Mouse (Mus musculus): ENCODE data around the gene Olfr1458. TPM values are rescaled to one million over a fixed set of nuclear protein-coding genes. Genes with fewer than 3 reads are reported as not detected.

Gene Olfr1458
- total RNA-seq (2015; ENCODE audit: low replicate concordance) (not detected in 2 replicates), total RNA-seq (2017; ENCODE audit: low replicate concordance) (not detected in 2 replicates)

DNA sequence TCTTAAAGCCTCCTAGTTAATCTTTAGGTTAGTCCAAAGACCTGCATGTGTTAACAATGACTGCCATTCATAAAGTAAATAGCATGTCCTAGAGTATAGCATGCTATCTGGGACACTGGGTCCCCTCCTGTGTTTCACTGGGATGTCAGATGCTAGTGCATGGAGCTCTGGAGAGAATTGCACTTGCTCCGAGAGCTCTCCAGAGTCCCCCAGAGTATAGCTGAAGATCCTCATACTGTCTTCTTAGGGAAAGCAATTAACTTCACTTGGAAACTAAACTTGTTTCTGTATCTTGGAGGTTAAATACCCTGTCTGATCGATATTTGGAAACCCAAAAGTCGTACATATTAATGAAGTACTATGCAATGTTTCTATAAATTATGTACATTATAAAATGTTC is at the start of gene Olfr1458:
TSS of gene Olfr1458 (minus strand) at position 101 of the 400 bp plus-strand sequence.
- ATAC-seq (replicated peaks; ENCODE audit: low FRiP score, poor library complexity, severe bottlenecking), result no peak

- no peak for ATAC-seq (replicated peaks; ENCODE audit: low FRiP score, poor library complexity, severe bottlenecking)
These were observed 42.9 kb upstream of the Olfr1458 start, which contains the start of gene Olfr1459 for GRCm38 (mm10) chr19:13149449-13149848. TSS of gene Olfr1459 (minus strand) at chr19:13149549.

- ATAC-seq (replicated peaks; ENCODE audit: low FRiP score, poor library complexity, severe bottlenecking), result no peak
These were observed 8.8 kb downstream of the Olfr1458 start, which contains the start of gene Olfr1457 for GRCm38 (mm10) chr19:13097791-13098190. TSS of gene Olfr1457 (minus strand) at chr19:13097891.

DNA sequence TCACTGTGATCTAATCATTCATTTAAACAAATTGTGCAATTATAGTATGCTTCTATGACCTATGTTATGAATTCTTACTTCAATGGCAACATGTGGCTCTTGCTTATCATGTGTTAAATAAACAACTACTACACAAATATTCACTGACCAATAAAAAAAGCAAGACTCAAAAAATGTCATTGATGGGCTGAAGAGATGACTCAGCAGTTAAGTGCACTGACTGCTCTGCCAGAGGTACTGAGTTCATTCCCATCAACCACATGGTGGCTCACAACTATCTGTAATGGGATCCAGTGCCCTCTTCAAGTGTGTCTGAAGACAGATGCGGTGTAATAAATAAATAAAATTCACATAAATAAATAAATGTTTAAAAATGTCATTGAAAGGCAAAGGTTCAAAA is 12.7 kb downstream of the Olfr1458 start:
- no peak for ATAC-seq (replicated peaks; ENCODE audit: low FRiP score, poor library complexity, severe bottlenecking)

DNA sequence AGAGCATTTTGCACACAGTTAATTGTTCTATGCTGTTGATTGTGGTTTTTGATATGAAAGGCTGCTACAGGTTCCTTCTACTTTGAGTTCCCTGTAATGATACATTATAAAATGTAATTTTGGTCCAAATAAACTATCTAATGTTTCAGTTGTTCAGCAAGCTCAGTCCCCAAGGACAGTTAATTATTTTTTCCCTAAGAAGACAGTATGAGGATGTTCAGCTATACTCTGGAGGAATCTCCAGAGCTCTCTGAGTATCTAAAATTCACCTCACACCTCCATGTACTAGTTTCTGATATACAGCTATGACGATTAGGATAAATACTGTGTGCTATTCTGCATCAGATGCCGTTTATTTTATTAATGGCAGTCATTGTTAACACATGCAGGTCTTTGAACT is 46.3 kb downstream of the Olfr1458 start, which contains the start of gene Olfr1454:
TSS of gene Olfr1454 (plus strand) at position 301 of the 400 bp plus-strand sequence.
- no peak for ATAC-seq (replicated peaks; ENCODE audit: low FRiP score, poor library complexity, severe bottlenecking)

Other genes with a start within 250 kb of the Olfr1458 start
- not detected in 2 replicates for gene Olfr1444, start 249.5 kb downstream of the Olfr1458 start, total RNA-seq (2015; ENCODE audit: low replicate concordance)
- not detected in 2 replicates for gene Olfr1444, start 249.5 kb downstream of the Olfr1458 start, total RNA-seq (2017; ENCODE audit: low replicate concordance)
- gene Olfr1445, start 222.9 kb downstream of the Olfr1458 start, total RNA-seq (2015; ENCODE audit: low replicate concordance), result not detected in 2 replicates
- gene Olfr1445, start 222.9 kb downstream of the Olfr1458 start, total RNA-seq (2017; ENCODE audit: low replicate concordance), result not detected in 2 replicates
- gene Olfr1446, start 213.3 kb downstream of the Olfr1458 start, total RNA-seq (2015; ENCODE audit: low replicate concordance), result not detected in 2 replicates
- gene Olfr1446, start 213.3 kb downstream of the Olfr1458 start, total RNA-seq (2017; ENCODE audit: low replicate concordance), result not detected in 2 replicates
- gene Olfr1447, start 203.0 kb downstream of the Olfr1458 start, total RNA-seq (2015; ENCODE audit: low replicate concordance), result not detected in 2 replicates
- not detected in 2 replicates for gene Olfr1447, start 203.0 kb downstream of the Olfr1458 start, total RNA-seq (2017; ENCODE audit: low replicate concordance)
- gene Olfr1448, start 182.4 kb downstream of the Olfr1458 start, total RNA-seq (2015; ENCODE audit: low replicate concordance), result not detected in 2 replicates
- not detected in 2 replicates for gene Olfr1448, start 182.4 kb downstream of the Olfr1458 start, total RNA-seq (2017; ENCODE audit: low replicate concordance)
- gene Olfr1449, start 175.9 kb downstream of the Olfr1458 start, total RNA-seq (2015; ENCODE audit: low replicate concordance), result not detected in 2 replicates
- not detected in 2 replicates for gene Olfr1449, start 175.9 kb downstream of the Olfr1458 start, total RNA-seq (2017; ENCODE audit: low replicate concordance)
- not detected in 2 replicates for gene Olfr1450, start 156.5 kb downstream of the Olfr1458 start, total RNA-seq (2015; ENCODE audit: low replicate concordance)
- gene Olfr1450, start 156.5 kb downstream of the Olfr1458 start, total RNA-seq (2017; ENCODE audit: low replicate concordance), result not detected in 2 replicates
- not detected in 2 replicates for gene Olfr1451, start 111.8 kb downstream of the Olfr1458 start, total RNA-seq (2015; ENCODE audit: low replicate concordance)
- gene Olfr1451, start 111.8 kb downstream of the Olfr1458 start, total RNA-seq (2017; ENCODE audit: low replicate concordance), result not detected in 2 replicates
- gene Olfr1453, start 78.4 kb downstream of the Olfr1458 start, total RNA-seq (2015; ENCODE audit: low replicate concordance), result not detected in 2 replicates
- gene Olfr1453, start 78.4 kb downstream of the Olfr1458 start, total RNA-seq (2017; ENCODE audit: low replicate concordance), result not detected in 2 replicates
- not detected in 2 replicates for gene Olfr1454, start 46.2 kb downstream of the Olfr1458 start, total RNA-seq (2015; ENCODE audit: low replicate concordance)
- gene Olfr1454, start 46.2 kb downstream of the Olfr1458 start, total RNA-seq (2017; ENCODE audit: low replicate concordance), result not detected in 2 replicates
- not detected in 2 replicates for gene Olfr1457, start 8.9 kb downstream of the Olfr1458 start, total RNA-seq (2015; ENCODE audit: low replicate concordance)
- not detected in 2 replicates for gene Olfr1457, start 8.9 kb downstream of the Olfr1458 start, total RNA-seq (2017; ENCODE audit: low replicate concordance)
- not detected in 2 replicates for gene Olfr1459, start 42.8 kb upstream of the Olfr1458 start, total RNA-seq (2015; ENCODE audit: low replicate concordance)
- gene Olfr1459, start 42.8 kb upstream of the Olfr1458 start, total RNA-seq (2017; ENCODE audit: low replicate concordance), result not detected in 2 replicates
- not detected in 2 replicates for gene Olfr1461, start 56.2 kb upstream of the Olfr1458 start, total RNA-seq (2015; ENCODE audit: low replicate concordance)
- not detected in 2 replicates for gene Olfr1461, start 56.2 kb upstream of the Olfr1458 start, total RNA-seq (2017; ENCODE audit: low replicate concordance)
- not detected in 2 replicates for gene Olfr1462, start 79.0 kb upstream of the Olfr1458 start, total RNA-seq (2015; ENCODE audit: low replicate concordance)
- not detected in 2 replicates for gene Olfr1462, start 79.0 kb upstream of the Olfr1458 start, total RNA-seq (2017; ENCODE audit: low replicate concordance)
- not detected in 2 replicates for gene Olfr1463, start 124.6 kb upstream of the Olfr1458 start, total RNA-seq (2015; ENCODE audit: low replicate concordance)
- gene Olfr1463, start 124.6 kb upstream of the Olfr1458 start, total RNA-seq (2017; ENCODE audit: low replicate concordance), result not detected in 2 replicates
- not detected in 2 replicates for gene Olfr1465, start 208.8 kb upstream of the Olfr1458 start, total RNA-seq (2015; ENCODE audit: low replicate concordance)
- not detected in 2 replicates for gene Olfr1465, start 208.8 kb upstream of the Olfr1458 start, total RNA-seq (2017; ENCODE audit: low replicate concordance)
- not detected in 2 replicates for gene Olfr1466, start 232.1 kb upstream of the Olfr1458 start, total RNA-seq (2015; ENCODE audit: low replicate concordance)
- gene Olfr1466, start 232.1 kb upstream of the Olfr1458 start, total RNA-seq (2017; ENCODE audit: low replicate concordance), result not detected in 2 replicates

Measured in erythroid progenitor cell, adult 5-6 weeks (primary cell).